Mouse (Mus musculus) testis, adult 2 months (tissue): ENCODE data around the gene Gba2.
"Not testable (repeated sequence)": the region's sequence is repeated elsewhere in the genome, so short reads cannot be mapped to it uniquely, and the experiment has no call there.

Experiments used
- CTCF ChIP-seq: fragments of 200-500 bp; IDR thresholded peaks from 2 replicates; pipeline ENCODE4 v1.5.1; 2012; ENCODE audit warnings: low read depth, mild to moderate bottlenecking, inconsistent platforms, low read length, moderate library complexity; ENCODE audit not compliant: control insufficient read depth, insufficient read depth, insufficient replicate concordance
- POLR2A ChIP-seq: fragments of 200-500 bp; IDR thresholded peaks from 2 replicates; pipeline ENCODE4 v1.6.1; 2012; ENCODE audit warnings: low read depth, mild to moderate bottlenecking, inconsistent platforms, low read length, moderate library complexity; ENCODE audit not compliant: control insufficient read depth

GRCm38 (mm10) chr4:43551854-43552253, 26.8 kb downstream of the Gba2 start:
- TF ChIP-seq CTCF, POLR2A: not testable (repeated sequence)
